Mouse (Mus musculus) brain, embryonic 14.5 days (tissue): ENCODE data around the gene Zfp365.

Experiments used
- CTCF ChIP-seq: fragments of 200-500 bp; IDR thresholded peaks from 2 replicates; pipeline ENCODE4 v1.5.1; 2012; ENCODE audit warnings: inconsistent platforms, mild to moderate bottlenecking, moderate library complexity, borderline replicate concordance; ENCODE audit not compliant: insufficient read depth, insufficient read length; ENCODE audit errors: extremely low read depth
- POLR2A ChIP-seq: fragments of 200-500 bp; IDR thresholded peaks from 2 replicates; pipeline ENCODE4 v1.6.1; 2012; ENCODE audit warnings: mild to moderate bottlenecking, inconsistent platforms, borderline replicate concordance; ENCODE audit not compliant: poor library complexity, insufficient read depth, insufficient read length, severe bottlenecking; ENCODE audit errors: extremely low read depth

DNA sequence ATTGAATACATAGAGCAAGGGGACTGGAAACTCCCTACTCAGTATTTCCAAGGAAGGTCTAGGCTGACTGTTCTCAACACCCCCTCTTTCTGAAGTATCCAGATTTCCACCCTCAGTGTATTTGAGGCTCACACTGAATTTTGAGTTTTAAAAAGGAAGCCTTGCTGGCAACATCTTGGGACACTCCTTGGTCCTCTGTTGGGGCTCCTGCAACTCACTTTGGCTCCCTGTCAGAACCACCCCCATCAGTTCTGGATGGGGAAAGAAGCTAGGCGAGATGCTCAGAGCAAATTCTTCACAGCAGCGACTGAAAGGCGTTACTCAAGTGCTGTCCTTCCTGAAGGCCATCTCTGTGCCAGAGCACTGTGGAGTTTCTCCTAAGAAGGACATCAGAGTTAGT, 47.4 kb downstream of the Zfp365 start:
- TF ChIP-seq POLR2A (no peak), CTCF (no peak)
